Mouse (Mus musculus) layer of hippocampus, adult 2 months (tissue): ENCODE measurements at regions not wholly inside any gene's neighbourhood (a gene's known extent, or its start where the extent isn't known, plus 50 kb on each side); places are given as distances from the start of the nearest gene placed in this dataset.

Source experiments
- DNase-seq, 2 experiments: peaks; one replicate each; pipeline ENCODE4 v3.0.0; 2022; ENCODE audit warnings: low spot score in 2 of 2
- H3K27ac ChIP-seq: fragments of 200-600 bp; 2 replicates; pipeline ENCODE4 v1.8.1; 2022
- H3K4me3 ChIP-seq: fragments of 200-600 bp; 2 replicates; pipeline ENCODE4 v1.8.1; 2022; ENCODE audit warnings: mild to moderate bottlenecking
- CTCF ChIP-seq: fragments of 200-600 bp; conservative IDR thresholded peaks from 2 replicates; pipeline ENCODE4 v1.8.1; 2022; ENCODE audit warnings: antibody characterized with exemption, mild to moderate bottlenecking, moderate library complexity

DNA sequence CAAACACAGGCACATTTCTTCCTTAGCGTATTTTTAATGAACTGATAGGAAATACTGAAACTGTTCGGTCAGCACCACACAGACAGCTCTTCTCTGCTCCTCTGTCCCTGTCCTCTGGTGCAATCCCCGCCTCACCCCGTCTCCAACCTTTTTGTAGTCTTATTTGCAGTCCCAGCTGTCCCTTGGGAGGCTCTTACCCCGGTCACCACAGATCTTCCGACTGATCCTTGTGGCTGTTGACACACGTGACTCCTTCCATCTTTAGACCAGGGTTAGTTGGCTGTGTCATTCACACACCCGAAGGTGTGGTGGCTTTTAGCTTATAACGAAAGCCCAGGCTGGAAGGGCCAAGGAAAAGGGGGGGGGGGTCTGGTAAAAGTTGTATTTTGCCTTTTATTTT, 56.4 kb downstream of the Cyp26a1 start:
- no peak overlapping the region for H3K4me3 ChIP-seq
- DNase-seq: no peak
- no peak for TF ChIP-seq CTCF
- H3K27ac ChIP-seq: no peak overlapping the region

DNA sequence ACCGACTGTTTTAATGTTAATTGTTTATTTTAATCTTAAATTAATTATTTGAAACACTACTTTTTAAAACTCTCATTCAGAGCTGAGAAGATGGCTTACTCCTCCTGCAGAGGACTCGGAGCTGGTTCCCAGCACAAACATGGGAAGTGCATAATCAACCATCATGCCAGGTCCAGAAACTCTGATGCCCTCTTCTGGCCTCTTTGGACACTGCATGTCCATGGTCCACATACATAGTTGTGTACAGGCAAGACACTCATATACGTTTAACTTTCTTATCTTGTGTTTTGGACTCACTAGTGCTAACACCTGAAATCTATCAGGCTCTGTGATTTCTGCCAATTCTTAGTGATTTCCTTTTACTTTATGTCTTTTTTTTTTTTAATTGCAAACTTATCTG, 57.8 kb downstream of the Cyp26a1 start:
- Histone ChIP-seq H3K4me3 (no peak overlapping the region), H3K27ac (no peak overlapping the region)
- TF ChIP-seq CTCF: peak; percentile 34; the same call in 1 of the 2 replicates
- DNase-seq: no peak

- H3K27ac ChIP-seq: no peak overlapping the region
- no peak for TF ChIP-seq CTCF
- DNase-seq: no peak
- no peak overlapping the region for H3K4me3 ChIP-seq
Measured at GRCm38 (mm10) chr19:37769376-37769775, 71.8 kb downstream of the Cyp26a1 start.

GRCm38 (mm10) chr19:37771956-37772355, 74.4 kb downstream of the Cyp26a1 start:
- no peak for DNase-seq
- H3K4me3 ChIP-seq: no peak overlapping the region
- H3K27ac ChIP-seq: no peak overlapping the region
- no peak for TF ChIP-seq CTCF

- no peak for DNase-seq
- no peak overlapping the region for H3K27ac ChIP-seq
- no peak for TF ChIP-seq CTCF
- H3K4me3 ChIP-seq: no peak overlapping the region
Measured at GRCm38 (mm10) chr19:37774551-37774950, 77.0 kb downstream of the Cyp26a1 start.

GRCm38 (mm10) chr19:37774966-37775365, 77.4 kb downstream of the Cyp26a1 start:
- TF ChIP-seq CTCF: no peak
- DNase-seq: no peak
- H3K27ac ChIP-seq: no peak overlapping the region
- no peak overlapping the region for H3K4me3 ChIP-seq

- DNase-seq: no peak
- no peak overlapping the region for H3K4me3 ChIP-seq
- H3K27ac ChIP-seq: no peak overlapping the region
- no peak for TF ChIP-seq CTCF
Measured at GRCm38 (mm10) chr19:37777961-37778360, 80.4 kb downstream of the Cyp26a1 start.

DNA sequence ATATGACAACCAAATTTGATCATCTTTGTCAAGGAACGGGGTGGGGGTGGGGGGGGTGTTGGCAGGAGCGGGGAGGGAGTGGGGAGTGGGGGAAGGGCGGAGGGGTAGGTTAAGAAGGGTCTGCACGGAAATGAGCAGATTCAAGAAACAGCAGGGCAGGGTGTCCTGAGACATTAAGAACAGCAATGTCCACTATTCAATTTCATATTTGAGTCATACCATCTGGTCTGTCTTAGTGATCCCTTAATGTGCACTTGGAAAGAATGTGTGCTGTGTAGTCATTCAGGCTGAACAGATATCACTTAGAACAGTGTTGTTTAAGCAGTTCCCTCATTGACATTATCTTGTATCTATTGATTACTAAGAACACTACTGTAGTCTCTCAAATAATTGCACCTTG, 81.0 kb downstream of the Cyp26a1 start:
- no peak for DNase-seq
- H3K4me3 ChIP-seq: no peak overlapping the region
- TF ChIP-seq CTCF: no peak
- H3K27ac ChIP-seq: no peak overlapping the region

- H3K4me3 ChIP-seq: no peak overlapping the region
- TF ChIP-seq CTCF: no peak
- no peak for DNase-seq
- H3K27ac ChIP-seq: no peak overlapping the region
Measured at GRCm38 (mm10) chr19:37788540-37788939, 90.9 kb downstream of the Cyp26a1 start.

GRCm38 (mm10) chr19:37789576-37790180, 92.1 kb downstream of the Cyp26a1 start:
- no peak overlapping the region for H3K27ac ChIP-seq
- no peak for DNase-seq
- no peak for TF ChIP-seq CTCF
- no peak overlapping the region for H3K4me3 ChIP-seq

GRCm38 (mm10) chr19:37790281-37791073, 92.9 kb downstream of the Cyp26a1 start:
- no peak for TF ChIP-seq CTCF
- H3K4me3 ChIP-seq: no peak overlapping the region

GRCm38 (mm10) chr19:37793176-37793575, 95.6 kb downstream of the Cyp26a1 start:
- peak; percentile 49 to 69 for DNase-seq
- Histone ChIP-seq H3K4me3 (no peak overlapping the region), H3K27ac (no peak overlapping the region)
- no peak for TF ChIP-seq CTCF

More at GRCm38 (mm10) chr19:37790281-37791073, 92.9 kb downstream of the Cyp26a1 start:
- no peak overlapping the region for H3K27ac ChIP-seq
- no peak for DNase-seq

GRCm38 (mm10) chr19:37795552-37796343, 98.2 kb downstream of the Cyp26a1 start:
- H3K27ac ChIP-seq: no peak overlapping the region

More at GRCm38 (mm10) chr19:37795552-37796343, 98.2 kb downstream of the Cyp26a1 start:
- no peak for TF ChIP-seq CTCF
- no peak for DNase-seq
- no peak overlapping the region for H3K4me3 ChIP-seq
